Mouse (Mus musculus) ES-CJ7 (cell line): ENCODE measurements around the gene Klk8.

Experiments used
- DNase-seq: peaks from one replicate; pipeline ENCODE4 v3.0.0; 2011; ENCODE audit warnings: low read depth, low spot score

Klk8 gene

DNA sequence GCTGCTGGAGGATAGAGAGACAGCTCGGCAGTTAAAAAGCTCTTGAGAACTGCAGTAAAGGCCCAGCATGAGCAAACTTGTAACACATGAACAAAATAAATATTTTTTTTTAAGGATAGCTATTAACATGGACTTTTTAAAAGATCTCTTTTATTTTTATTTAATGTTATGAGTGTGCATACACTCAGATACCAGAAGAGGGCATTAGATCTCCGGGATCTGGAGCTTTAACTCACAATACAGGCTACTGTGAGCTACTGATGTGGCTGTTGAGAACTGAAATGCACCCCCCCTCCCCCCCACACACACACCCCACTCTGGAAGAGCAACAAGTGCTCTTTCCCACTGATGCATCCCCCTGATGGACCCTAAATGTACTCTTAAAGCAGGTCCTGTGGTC, 8.1 kb upstream of the Klk8 start:
- no peak for DNase-seq

GRCm38 (mm10) chr7:43791591-43791990, 5.8 kb upstream of the Klk8 start, which contains the start of gene Klk9:
Gene Klk9 (plus strand): TSS chr7:43791891.
- DNase-seq, result no peak

DNA sequence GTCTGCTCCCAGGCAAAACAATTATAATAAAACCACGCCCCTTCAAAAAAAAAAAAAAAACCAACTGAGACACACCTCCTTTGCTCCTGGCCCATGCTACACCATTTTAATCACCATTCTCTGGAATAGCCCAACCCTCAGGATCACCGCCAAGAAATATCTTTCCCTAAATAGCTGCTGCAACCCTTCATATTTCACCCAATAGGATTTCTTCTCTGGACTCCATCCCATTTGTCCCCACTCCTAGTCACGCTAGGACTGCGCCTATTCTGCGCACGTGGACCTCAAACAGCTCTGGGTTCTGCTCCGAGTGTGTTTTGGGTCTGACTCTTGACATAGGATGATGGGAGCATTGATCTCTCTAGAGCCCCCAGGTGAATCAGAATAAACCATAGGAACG, 1.0 kb upstream of the Klk8 start:
- no peak for DNase-seq

DNA sequence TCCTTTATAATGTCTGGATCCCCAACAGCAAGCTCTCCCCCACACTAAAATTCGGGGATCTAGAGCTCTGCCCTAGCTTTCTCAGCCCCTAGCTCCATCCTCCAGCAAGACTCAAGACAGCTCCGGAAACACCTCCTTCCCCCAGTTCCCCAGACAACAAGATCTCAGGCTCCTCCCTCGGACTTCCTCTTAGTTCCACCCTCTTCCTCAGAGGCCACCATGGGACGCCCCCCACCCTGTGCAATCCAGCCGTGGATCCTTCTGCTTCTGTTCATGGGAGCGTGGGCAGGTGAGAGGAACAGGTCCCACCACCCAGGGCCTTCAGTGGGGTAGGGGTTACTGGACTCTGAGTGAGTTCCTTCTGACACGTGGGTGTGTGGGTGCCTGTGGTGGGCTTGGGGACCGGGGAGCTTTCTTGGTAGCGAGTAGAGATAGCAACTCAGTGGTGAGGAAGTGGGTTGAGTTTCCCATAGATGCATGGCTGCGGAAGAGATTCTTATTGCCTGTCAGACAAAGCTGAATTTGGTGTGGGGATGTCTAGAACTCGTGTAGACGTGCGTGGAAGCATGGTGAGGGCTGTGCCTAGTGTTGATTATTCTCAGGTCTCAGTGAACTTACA, 576 bp downstream of the Klk8 start:
- peak; percentile 50 for DNase-seq

GRCm38 (mm10) chr7:43799876-43800275, 2.5 kb downstream of the Klk8 start:
- no peak for DNase-seq

- no peak for DNase-seq
These were observed 13.6 kb downstream of the Klk8 start, which contains the start of gene Klk7 for GRCm38 (mm10) chr7:43810994-43811393. Gene Klk7 (plus strand): TSS chr7:43811294.

DNA sequence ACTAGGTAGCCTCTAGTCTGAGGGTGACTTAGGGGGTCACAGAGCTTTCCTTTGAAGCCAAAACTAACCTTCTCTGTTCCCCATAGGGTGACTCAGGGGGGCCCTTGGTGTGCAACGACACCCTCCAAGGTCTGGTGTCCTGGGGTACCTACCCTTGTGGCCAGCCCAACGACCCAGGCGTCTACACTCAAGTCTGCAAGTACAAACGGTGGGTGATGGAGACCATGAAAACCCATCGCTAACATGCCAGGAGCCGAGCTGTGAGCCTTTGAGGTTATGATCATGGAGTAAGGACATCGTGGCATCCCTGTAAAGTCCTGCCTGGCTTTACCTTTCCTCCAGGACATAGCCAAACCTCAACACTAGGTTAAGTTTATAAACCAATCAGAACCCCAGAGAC, 17.8 kb downstream of the Klk8 start:
- DNase-seq, result no peak

DNA sequence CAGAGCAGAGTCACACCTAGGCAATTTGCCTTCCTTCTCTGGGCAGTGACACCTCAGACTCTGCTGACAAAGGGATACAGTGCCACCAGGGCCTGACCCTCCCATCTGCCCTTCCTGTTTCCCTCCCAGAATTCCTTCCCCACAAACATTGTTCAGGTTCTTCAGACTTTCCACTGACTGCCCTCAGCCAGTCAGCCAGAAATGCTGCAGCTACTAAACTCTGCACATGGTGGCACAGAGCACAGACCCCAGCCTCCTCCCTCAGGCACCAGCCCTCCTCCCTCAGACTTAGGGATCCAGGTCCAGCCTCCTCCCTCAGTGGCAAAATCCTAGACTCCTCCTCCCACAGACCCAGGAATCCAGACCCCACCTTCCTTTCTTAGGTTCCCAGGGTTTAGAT, 19.4 kb downstream of the Klk8 start:
- peak; percentile 78 for DNase-seq

DNA sequence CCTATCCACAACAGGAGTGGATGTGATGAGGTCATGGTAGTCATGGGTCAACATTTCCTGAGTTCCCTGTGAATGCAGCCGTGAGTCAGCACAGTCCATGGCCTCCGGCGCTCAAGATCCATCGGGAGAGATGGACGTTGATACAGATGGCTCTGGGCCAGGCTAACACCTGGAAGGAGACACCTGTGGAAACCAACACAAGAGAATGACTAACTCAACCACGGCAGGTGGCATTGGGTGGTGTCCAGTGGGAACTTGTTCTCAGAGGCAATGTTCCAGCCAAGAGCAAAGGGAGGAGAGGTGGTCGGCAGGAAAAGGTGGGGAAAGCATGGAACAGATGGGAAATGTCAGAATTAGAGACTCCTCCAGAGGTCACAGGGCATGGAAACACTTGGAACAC, 24.2 kb downstream of the Klk8 start:
- DNase-seq, result no peak

DNA sequence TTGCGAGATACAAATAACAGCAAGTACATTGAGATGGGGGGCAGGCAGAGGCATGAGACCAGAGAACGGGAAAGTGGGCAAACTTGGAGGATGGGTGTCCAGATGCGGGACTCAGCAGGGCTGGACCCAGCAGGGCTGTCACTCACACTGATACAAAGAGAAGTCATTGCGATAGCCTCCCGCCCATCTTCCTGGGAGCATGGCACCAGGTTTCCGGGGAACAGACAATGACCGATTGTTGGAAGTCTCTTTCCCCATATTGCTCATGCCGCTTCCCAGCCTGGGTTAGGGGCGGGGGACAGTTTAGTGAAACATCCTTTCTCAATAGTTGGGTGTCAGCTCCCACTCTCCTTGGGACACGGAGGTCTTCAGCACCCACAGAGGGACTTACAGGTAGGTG, 26.8 kb downstream of the Klk8 start, which contains the start of gene Klk6:
TSS of gene Klk6 (plus strand) at position 301 of the 400 bp plus-strand sequence.
- DNase-seq, result no peak

DNA sequence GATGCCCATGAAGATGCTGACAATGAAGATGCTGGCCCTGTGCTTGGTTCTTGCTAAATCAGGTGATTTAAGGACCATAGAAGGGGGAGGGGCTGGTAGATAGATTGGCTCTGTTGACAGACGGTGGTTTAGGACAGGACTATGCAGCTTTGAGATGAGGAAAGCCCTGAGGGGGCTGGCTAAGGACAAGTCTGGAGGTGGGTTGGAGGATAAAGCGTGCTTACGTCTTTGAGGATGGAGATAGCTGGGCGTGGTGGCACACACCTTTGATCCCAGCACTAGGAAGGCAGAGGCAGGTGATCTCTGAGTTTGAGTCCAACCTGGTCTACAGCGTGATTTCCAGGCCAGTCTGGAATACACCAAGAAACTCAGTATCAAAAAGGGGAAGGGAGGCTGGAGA, 28.7 kb downstream of the Klk8 start:
- DNase-seq, result no peak

DNA sequence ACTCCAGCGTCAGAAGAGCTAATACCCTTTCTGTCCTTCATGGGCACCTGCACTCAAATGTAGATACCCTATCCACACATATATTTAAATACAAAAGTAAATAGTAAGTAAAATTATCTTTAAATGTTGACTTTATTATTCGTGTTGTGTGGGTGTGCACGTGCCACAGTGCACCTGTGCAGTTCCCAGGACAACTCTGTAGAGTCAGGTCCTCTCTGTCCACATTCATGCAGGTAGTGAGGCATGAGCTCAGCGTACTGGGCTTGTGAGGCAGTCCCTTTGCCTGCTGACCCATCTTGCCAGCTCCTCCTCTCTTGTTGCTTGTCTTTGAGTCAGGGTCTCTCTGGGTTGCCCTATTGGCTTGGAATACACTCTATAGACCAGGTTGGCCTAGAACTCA, 30.3 kb downstream of the Klk8 start:
- no peak for DNase-seq

DNA sequence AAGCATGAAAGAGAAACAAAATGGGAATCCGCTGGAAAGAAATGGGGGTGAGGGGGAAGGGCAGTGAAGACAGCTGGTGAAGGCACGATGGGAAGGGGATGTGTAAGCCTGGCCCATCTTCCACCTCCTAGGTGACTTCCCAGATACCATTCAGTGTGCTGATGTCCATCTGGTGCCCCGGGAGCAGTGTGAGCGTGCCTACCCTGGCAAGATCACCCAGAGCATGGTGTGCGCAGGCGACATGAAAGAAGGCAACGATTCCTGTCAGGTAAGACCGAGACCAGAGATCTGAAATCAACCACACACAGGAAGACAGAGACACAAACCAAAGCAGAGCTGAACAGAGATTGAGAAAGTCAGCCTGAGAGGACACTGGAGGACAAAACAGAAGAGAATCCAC, 31.6 kb downstream of the Klk8 start:
- DNase-seq, result no peak

DNA sequence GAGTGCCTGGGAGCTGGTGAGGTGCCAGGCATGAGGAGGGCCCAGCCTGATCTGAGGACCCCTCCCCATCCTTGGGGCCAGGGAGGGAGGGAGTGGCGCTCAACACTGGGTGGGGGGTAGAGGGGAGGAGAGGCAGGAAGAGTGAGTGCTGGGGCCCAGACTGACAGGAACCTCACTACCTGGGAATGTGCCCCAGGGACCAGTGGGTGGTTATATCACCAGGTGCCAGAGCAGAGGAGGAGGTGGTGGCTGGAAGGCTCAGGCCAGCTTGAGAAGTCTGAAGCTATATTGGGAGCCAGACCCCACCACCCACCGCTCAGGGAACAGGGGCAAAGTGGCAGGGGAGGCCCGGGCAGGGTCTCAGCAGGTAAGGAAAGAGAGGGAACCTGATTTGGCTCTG, 44.3 kb downstream of the Klk8 start, which contains the start of gene Klk5:
TSS of gene Klk5 (plus strand) at position 271 of the 400 bp plus-strand sequence.
- DNase-seq, result no peak

GRCm38 (mm10) chr7:43843801-43844200, 46.4 kb downstream of the Klk8 start:
- DNase-seq, result no peak

DNA sequence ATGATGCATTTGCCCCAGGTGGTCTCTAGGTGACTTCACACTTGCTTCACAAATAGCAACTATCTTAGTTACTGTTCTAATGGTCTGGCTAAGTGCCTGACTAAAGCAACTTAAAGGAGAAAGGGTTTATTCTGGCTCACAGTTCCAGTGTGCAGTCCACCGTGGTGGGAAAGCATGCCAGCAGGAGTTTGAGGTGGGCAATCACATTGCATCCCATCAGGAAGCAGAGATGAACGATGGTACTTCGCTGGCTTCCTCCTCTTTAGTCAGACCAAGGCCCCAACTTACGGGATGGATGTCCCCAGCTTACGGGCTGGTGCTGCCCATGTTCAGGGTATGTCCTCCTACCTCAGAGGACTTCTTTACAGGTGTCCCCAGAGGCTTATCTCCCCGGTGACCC, 54.2 kb downstream of the Klk8 start:
- no peak for DNase-seq
